Mouse (Mus musculus): ENCODE data around the gene Hspa1l.
"Not testable (repeated sequence)": the region's sequence is repeated elsewhere in the genome, so short reads cannot be mapped to it uniquely, and the experiment has no call there.

Gene Hspa1l

DNA sequence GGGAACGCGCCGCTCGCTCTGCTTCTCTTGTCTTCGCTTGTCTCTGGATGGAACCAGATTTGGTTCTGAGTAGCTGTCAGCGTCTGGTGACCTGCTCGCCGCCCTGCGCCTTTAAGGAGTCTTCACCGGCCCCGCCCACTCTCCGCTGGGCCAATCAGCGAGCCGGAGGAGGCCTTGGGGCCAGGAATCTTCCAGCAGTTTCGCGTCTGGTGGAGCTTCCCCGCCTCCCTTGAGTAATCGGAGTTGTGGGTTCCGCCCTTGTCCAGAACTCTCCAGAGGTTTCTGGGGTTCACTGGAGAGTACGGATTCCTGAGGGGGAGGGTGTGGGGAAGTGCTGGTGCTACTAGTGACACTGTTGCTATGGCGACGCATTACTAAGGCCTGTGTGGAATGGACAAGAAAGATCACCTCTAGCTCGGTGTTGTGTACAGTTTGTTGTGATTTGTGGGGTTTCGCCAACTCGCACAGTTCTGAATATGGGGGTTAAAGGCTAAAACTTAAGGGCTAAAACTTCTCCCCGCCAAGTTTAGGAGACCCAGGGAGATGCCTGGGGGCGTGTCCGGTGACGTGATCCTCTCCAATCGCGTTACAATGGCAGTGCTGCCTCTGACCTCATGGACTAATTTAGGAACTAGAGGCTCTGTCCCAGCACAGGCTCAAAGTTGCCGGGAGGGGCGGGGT lies at the start of gene Hspa1l, which contains the start of gene Hspa1a:
Hspa1l (plus strand) TSS at position 635 of the 681 bp plus-strand sequence.
Hspa1a (minus strand) TSS at position 88 of the 681 bp plus-strand sequence.
- peak; percentile 75 for DNase-seq (ENCODE audit: low spot score)

DNA sequence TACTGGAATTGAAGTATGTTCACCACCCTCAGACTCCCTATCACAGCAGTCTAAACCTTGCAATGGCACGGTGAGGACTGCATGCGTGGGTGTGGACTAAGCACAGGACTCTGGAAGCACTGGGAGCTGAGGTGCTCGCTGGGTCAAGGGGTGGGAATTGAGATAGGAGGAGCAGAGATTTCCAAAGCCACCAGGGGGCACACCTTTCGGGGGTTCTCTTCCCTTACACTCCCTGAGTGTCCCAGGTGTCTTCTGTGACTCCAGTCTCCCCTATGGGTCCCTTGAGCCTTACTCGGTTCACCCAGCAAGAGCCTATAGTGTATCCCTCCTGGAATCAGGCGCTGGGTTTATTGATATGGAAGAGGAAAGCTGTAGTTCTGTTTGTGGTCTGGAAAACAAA lies 49.6 kb upstream of the Hspa1l start:
- peak; percentile 31 for DNase-seq (ENCODE audit: low spot score)

DNA sequence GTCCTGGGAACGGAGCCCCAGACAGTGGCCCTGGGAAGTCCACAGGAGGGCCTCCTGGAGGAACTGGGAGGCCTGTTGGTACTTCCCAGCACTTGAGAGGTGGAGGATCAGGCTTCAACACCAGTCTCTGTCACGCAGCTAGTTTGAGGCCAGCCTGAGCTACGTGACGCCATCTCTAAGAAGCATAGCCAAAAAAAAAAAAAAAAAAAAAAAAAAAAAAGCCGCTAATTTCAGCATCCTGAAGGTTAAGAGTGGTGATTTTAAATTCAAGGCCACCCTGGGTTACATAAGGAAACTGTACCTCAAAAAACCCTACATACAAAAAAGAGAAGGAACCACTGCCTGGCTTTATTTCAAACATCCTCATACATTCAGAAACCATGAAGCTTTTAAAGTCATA lies 48.2 kb upstream of the Hspa1l start:
- DNase-seq (ENCODE audit: low spot score): no peak

DNA sequence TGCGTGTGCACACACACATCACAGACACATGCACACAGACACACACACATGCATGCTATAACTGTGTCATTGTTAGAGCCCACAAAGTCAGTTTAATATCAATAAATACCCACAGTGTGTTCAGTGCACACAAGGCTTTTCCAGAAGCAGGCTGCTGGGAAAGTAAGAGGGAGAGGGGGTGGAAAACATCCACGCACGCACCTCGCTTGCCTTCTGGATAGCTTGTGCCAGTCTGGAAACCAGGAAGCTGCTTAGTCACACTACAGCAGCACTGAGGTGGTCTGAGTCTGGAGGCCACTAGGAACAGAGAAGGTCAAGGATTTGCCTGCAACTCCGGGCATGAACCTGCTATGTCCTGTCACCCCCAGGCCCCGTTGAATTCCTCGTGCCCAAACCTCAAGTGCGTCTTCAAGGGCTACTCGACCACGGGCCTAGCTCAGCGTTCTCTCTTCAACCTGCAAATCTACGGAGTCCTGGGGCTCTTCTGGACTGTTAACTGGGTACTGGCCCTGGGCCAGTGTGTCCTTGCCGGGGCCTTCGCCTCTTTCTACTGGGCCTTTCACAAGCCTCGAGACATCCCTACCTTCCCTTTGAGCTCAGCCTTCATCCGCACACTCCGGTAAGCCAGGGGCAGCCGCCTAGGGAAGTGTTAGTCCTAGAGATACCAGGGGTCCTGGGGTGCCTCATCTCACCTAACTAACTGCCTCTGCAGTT lies 45.0 kb upstream of the Hspa1l start:
- DNase-seq (ENCODE audit: low spot score): no peak

DNA sequence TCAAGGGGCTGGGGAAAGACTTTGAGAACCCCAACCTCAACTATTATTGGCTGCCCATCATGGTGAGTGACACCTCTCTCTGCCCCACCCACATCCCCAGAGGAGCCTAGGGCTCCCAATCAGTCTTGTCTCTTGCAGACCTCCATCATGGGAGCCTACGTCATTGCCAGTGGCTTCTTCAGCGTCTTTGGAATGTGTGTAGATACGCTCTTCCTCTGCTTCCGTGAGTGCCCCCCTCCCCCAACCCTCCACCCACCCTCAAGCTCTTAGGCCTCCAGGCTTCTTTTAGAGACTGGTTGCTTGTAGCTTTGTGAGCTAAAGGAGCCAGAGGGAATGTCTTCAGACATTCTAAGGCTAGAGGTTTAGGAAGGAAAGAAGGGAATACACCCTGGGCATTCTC lies 43.7 kb upstream of the Hspa1l start:
- no peak for DNase-seq (ENCODE audit: low spot score)

DNA sequence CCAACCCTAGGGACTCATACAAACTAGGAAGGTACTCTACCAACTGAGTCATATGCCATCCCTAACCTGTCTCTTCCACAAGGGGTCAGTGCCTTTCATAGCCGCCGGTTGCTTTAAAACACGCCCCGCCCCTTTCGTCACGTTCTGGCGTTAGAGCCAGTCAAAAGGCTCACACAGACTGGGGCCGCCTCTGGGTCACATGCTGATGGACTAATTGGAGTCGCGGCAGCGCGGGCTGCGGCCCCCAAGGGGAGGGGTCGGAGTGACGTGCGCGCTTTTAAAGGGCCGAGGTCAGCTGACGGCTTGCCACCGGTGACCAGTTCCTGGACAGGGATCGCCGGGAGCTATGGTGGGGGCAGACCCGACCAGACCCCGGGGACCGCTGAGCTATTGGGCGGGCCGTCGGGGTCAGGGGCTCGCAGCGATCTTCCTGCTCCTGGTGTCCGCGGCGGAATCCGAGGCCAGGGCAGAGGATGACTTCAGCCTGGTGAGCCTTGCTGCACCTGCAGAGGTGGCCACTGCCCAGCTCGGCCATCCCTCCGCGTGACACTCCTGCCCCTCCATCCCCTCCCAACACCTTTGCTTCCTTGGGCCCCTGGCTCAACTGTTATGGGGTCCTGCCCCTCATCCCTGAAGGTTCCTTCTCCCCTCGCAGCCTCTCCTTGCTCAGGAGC lies 41.3 kb upstream of the Hspa1l start, which contains the start of gene Neu1:
Neu1 (plus strand) TSS at position 193 of the 674 bp plus-strand sequence.
- peak; percentile 99 for DNase-seq (ENCODE audit: low spot score)

DNA sequence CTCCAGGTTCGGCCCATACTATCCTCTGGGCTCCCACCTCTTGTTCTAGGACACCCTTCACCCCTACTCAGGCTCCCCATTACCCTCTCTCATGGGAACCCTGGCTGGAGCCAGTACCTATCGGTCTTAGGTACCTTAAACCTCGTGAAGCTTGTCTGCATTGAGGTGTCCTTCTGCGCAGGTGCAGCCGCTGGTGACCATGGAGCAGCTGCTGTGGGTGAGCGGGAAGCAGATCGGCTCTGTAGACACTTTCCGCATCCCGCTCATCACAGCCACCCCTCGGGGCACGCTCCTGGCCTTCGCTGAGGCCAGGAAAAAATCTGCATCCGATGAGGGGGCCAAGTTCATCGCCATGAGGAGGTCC lies 40.8 kb upstream of the Hspa1l start:
- peak; percentile 37 for DNase-seq (ENCODE audit: low spot score)

DNA sequence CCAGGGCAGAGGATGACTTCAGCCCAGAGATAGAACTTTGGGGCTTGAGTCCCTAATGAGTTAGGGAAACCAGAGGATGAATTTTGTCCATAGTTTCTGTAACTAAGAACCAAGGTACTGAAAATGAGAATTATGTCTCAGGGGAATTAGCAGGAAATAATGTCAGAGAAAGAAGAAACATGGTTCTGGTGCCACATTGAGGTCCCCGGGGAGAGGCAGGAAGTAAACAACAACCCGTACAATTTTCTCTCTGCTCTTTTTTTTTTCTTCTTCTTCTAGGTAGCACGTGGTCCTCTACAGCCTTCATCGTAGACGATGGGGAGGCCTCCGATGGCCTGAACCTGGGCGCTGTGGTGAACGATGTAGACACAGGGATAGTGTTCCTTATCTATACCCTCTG lies 40.2 kb upstream of the Hspa1l start:
- no peak for DNase-seq (ENCODE audit: low spot score)

DNA sequence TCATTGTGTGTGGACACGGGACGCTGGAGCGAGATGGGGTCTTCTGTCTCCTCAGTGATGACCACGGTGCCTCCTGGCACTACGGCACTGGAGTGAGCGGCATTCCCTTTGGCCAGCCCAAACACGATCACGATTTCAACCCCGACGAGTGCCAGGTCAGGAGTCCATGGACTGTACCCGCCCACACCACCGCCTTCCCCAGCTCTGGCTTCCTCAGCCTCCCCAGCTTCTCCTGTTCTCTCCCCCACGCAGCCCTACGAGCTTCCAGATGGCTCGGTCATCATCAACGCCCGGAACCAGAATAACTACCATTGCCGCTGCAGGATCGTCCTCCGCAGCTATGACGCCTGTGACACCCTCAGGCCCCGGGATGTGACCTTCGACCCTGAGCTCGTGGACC lies 38.5 kb upstream of the Hspa1l start:
- DNase-seq (ENCODE audit: low spot score): no peak

DNA sequence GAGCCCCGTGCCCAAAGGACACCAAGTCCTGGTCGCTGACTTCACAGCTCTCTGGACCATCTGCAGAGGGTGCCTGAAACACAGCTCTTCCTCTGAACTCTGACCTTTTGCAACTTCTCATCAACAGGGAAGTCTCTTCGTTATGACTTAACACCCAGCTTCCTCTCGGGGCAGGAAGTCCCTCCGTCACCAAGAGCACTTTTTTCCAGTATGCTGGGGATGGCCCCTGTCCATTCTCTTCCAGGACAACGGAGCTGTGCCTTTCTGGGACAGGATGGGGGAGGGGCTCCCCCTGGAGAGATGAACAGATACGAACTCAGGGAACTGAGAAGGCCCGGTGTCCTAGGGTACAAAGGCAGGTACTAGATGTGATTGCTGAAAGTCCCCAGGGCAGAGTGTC lies 37.7 kb upstream of the Hspa1l start:
- no peak for DNase-seq (ENCODE audit: low spot score)

DNA sequence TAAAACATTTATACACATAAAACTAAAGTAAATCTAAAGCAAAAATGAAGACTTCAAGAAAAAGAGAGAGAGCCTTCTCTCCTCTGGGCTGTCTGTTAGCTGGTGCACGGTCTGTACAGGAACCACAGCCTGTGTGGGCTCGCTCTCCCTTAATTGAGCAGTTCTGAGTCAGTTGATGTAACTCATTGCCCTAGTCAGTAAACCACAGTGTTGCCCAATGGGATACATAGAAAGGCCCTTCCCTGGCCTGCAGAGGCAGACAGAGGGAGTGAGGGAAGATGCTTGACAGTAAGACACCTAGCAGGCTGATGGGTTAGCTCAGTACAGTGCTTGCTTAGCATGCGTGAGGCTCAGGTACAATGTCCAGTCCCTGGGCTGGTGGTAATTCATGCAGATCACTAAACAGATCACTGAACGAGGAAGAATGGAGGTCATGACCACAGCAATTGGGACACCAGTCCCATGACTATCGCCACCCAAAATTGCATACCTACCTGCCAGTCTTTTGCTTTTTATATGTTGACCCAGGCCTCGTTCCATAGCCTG lies 34.5 kb upstream of the Hspa1l start:
- DNase-seq (ENCODE audit: low spot score): no peak

DNA sequence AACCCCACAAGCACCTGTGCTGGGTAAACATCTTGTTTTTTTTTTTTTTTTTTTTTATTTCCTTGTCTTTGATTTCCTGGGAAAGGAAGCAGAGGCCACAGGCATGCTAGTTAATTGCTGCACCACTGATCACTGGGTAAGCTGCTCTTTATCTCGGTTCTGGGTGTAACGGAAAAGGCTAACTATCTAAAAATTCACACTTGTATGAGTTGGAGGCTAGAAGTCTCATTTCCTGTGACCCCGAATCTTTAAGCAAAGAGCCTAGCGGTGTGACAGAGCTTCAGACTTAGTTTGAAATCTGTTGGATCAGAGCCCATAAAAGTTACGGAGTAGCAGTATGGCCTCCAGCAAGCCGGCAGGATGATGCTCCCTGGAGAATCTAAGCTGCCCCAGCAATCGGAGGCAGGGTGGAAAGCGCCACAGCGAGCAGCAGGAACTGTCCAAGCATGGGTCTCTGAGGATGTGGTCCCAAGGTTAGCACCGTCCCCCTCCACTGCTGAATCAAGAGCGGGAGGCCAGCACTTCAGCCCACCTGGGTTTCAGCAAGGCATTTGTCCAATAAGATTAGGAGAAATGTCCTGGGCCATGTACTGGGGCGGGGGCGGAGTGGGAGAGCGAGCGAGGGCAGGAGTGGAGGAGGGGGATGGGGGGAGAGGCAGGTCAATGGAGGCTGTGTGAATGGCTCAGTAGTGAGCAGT lies 31.0 kb upstream of the Hspa1l start:
- no peak for DNase-seq (ENCODE audit: low spot score)

DNA sequence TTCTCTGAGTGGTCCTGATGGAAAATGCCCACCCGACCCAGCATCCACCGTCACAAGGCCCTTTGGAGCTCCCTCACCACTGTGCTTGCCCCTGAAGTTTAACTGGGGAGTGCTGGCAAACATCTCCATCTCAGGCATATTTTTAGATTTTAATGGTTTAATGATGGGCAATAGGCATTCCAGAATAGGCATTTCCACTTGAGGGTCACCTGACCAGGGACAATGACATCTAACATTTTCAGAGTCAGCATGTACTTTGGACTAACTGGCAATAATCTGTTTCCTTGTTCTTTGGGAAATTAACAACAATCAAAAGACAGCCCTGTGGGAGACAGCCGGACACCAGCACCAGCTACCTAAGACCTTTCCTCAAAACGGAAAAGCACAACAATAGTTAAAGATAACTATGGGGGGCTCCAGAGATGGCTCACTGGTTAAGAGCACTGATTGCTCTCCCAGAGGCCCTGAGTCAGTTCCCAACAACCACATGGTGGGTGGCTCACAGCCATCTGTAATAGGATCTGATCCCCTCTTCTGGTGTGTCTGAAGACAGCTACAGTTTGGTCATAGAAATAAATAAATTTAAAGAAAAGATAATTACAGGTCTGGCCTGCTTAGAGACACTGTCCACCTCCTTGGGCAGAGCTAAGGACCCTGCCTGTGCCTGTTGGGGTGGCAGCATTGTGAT lies 29.2 kb upstream of the Hspa1l start:
- DNase-seq (ENCODE audit: low spot score): no peak

DNA sequence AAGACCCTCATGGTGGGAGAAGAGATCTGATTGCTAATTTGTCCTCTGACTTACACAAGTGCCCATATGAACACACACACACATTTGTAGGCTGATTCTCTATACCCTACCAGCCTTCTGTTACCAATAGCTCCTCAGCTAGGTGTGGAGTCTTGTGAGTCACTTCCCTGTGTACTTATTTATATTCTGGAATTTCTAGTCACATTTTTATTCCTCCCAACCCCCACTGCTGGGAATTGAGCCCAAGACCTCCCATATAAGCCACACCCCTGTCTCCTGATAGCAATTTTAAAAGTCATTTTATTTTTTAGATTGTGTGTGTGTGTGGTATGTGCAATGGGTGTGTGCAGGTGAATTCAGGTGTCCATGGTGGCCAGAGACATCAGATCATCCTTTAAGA lies 28.1 kb upstream of the Hspa1l start:
- no peak for DNase-seq (ENCODE audit: low spot score)

DNA sequence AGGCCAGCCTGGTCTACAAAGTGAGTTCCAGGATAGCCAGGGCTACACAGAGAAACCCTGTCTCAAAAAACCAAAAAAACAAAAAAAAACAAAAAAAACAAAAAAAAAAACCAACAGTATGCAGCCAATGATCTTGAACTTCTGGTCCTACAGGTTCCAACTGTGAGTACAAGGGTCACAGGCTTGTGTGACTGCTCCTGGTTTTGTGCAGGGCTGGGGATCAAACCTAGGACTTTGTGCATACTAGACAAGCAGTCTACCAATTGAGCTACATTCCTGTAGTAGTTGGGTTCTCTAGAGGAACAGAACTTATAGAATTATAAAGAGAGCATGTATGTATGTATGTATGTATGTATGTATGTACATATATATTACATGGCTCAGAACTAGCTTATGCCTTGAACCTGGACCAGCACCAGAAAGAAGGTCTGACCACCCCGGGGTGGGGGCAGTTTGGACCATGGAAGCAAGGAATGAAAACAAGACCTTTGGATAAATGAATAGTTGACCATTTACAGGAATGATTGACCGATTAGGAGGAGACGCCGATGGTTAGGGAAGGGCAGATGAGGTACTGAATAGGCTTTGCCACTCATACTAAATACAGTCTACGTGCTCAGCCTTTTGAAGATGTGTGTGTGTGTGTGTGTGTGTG lies 25.9 kb upstream of the Hspa1l start:
- no peak for DNase-seq (ENCODE audit: low spot score)

DNA sequence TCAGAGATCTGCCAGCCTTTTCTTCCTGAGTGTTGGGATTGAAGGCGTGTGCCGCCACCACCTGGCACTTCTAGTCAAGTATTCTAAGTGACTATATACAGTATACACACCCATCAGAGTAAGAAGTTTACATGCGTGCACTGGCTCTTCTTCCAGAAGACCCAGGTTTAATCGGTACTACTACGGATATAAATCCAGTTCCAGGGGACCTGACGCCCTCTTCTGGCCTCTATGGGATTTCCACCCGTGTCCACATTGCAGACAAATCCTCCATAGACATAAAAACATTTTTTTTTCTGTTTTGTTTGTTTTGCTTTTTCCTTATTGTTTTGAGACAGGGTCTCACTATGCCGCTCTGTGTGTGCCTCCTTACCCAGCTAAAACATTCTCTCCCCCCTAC lies 24.9 kb upstream of the Hspa1l start:
- DNase-seq (ENCODE audit: low spot score): peak; percentile 60

DNA sequence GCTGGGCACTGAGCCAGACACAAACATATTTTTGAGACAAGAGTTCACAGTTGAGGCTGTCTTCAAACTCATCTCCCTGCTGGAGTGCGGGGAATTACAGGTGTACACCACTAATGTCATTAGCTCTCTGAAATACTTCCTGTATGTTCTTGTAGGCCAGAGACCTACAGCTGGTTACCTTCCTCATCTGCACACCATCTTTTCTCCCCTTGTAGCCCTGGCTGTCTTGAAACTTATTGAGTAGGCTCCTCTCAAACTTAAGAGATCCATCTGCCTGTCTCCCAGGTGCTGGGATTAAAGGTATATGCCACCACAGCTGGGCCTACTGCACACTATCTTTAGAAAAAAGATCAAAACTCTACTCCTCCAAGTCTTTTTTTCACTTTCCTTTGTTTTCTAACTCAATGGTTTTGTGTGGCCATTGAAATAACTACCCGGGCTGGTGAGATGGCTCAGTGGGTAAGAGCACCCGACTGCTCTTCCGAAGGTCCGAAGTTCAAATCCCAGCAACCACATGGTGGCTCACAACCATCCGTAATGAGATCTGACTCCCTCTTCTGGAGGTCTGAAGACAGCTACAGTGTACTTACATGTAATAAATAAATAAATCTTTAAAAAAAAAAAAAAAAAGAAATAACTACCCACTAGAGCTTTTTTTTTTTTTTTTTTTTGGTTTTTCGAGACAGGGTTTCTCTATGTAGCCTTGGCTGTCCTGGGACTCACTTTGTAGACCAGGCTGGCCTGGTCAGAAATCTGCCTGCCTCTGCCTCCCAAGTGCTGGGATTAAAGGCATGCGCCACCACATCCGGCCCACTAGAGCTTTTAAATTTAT lies 23.6 kb upstream of the Hspa1l start:
- not testable (repeated sequence) for DNase-seq (ENCODE audit: low spot score)

DNA sequence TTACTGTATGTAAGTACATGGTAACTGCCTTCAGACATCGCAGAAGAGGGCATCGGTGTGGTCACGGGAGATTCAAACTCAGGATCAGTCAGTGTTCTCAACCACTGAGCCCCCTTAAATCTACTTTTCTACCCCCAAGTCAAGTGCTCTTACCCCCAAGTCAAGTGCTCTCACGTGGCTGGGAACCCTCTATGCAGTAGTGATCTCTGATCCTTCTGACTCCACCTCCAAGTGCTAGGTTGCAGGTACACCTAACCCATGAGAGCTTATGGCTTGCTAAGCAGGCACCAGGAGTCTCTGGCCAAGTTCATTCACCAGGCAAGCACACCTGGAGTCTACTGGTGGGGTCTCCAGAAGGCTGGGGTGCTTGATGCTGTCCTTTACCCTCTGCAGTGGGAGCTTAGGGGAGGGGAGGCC lies 22.9 kb upstream of the Hspa1l start:
- DNase-seq (ENCODE audit: low spot score): no peak

DNA sequence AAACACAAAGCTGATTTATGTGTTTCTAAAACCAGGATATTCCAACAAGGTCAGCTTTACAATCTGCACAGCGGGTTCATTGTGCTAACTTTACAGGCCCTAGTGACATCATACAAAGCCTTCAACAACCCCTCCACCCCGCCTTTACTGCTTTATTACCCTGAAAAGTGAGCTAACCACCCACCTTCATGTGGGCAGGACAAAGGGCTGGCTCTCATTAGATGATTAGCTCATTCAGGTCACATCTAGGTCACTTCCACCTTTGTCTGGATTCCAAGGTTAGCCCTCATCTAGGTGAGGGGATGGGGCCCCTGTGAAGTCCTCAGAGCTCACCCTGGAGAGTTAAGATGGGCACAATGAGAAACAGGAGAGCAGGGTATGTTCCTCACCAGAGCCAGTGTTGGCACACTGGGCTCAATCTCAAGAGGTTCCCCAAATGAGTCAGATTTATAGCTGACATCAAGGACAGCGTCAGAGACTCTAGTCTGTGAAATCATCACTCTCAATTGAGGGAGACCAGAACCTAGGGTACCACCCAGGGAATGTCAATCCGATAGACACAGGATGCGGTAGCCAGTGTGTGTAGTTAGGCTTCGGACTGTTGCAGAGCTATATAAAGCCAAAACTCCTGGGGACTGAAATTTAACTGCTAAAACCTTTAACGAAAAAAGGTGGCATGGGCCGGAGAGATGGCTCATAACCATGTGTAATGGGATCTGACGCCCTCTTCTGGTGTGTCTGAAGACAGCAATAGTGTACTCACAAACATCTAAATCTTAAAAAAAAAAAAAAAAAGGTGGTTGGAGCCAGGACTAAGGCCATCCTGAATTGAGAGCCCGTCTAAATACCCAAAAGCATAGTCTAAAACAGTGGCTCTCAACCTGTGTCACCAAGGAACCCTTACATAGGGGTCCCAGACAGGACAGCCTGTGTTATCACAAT lies 21.7 kb upstream of the Hspa1l start:
- no peak for DNase-seq (ENCODE audit: low spot score)
